Mouse (Mus musculus) ZHBTc4 (cell line): ENCODE measurements around the gene Arhgef18.

Source experiments
- DNase-seq: peaks from one replicate; pipeline ENCODE4 v3.0.0-alpha.2; 2011; ENCODE audit warnings: low read depth, low spot score

Gene Arhgef18

DNA sequence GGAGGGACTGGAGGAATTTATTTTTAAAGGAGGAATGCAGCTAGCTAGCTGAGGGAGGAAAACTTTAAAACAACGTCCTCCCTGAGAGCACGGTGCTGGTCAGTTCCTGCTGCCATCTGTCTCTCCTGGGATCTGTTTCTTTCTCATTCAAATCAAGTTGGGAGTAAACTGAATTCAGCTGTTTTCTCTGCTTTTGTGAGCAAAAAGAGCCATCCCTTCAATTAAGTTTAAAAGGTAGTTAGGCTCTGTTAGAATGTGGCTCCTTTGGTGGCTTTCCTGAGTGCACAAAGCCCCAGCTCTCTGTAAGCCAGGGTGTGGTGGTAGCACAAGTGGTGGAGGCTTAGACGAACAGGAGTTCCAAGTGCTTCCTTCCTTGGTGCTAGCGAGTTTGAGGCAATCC lies 2.4 kb downstream of the Arhgef18 start:
- peak; percentile 93 for DNase-seq

DNA sequence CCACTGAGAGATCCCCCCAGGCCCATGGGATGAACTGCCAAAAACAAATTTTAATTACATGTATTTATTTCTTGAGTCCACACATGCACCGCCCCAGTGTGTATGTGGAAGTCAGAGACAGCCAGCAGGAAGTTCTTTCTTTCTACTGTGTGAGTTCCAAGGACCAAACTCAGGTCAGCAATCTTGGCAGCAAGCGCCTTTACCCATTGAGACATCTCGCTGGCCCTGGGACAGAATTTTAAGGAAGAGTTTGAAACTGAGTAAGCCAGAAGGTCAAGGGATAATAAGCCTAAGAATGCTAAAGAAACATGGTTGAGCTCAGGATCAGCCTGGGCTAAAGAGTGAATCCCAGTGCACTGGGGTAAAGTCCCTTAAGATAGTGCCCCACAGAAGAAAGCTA lies 4.8 kb downstream of the Arhgef18 start:
- no peak for DNase-seq

DNA sequence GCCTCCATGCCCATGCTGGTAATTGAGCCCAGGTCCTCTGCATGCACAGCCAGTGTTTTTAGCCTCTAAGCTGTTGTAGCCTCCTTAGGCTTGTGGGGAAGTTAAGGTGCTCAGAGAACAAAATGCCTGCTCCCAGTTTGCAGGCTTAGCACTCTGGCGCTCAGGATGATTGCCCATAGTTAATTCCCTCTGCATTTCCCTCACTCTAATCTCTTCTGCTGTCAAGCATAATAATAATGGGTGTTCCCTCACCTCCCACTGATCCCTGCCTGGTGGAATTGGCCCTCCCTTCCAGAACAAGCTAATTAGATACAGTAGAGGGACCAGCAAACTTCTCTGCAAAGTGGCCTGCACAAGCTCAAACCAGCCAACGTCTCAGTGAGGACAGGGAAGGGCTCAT lies 7.7 kb downstream of the Arhgef18 start:
- peak; percentile 74 for DNase-seq

DNA sequence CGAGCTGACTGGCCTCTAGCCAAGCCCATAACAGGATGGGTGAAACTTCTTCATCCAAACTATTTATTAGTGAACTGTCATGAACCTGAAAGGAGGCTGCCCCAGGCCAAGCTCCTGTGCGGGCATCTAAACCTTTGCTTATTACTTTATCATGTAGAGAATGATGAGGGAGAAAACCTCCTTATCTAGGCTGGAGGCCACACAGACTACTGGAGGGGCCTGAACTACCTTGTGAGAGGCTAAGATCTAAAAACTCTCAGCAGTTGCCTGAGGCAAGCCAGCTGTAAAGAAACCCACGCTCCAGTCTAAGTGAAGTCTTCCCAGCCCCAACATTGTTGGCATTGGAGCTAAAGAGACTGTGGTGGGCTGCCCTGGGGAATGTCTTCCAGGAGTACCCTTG lies 14.6 kb downstream of the Arhgef18 start:
- no peak for DNase-seq

DNA sequence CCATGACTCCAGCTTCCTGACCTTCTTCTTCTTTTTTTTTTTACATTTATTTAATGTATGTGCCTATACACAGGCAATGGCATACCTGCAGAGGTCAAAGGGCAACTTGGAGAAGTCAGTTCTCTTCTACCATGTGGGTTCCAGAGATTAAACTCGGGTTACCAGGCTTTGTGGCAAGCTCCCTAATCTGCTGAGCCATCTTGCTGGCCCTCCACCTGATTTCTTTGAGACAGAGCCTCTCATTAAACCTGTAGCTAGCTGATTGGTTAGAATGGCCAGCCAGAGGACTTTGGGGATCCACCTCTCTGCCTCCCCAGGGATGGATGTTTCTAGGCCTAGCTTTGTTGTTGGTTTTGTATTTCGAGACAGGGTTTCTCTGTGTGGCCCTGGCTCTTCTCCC lies 18.3 kb downstream of the Arhgef18 start:
- DNase-seq: no peak

DNA sequence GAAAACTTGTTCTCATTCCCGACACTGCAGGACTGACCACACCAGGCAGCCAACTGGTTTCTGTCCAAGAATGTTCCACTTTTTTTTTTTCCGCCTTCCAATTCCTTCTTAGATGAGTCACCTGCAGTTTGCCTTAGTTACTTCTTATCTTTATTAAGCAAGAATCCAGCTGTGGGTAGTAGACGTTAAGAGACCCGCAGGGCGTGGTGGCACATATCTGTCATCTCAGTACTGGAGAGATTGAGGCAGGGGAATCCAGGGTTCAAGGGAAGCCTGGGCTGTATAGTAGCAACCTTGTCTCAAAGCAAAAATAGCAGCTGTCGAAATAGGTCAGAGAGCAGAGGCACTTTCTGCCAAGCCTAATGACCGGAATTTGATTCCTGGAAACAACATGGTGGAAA lies 19.1 kb downstream of the Arhgef18 start:
- no peak for DNase-seq

DNA sequence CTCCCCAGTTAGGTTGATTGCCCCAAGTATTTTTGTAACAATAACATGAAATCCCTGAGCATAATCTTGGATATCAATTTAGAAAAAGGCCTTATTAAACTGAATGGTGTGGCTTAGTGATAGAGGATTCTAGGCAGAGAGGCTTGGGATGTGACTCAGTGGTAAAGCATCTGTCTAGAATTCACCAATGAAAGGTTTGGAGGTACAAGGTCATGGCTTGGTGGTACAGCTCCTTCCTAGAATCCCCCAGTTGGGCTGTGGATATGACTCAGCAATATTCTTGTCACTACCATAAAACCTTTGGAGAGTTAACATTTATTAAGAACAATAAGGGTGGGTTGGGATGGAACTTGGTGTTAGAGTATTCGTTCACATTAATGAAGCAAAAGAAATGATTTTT lies 20.0 kb downstream of the Arhgef18 start:
- DNase-seq: no peak

DNA sequence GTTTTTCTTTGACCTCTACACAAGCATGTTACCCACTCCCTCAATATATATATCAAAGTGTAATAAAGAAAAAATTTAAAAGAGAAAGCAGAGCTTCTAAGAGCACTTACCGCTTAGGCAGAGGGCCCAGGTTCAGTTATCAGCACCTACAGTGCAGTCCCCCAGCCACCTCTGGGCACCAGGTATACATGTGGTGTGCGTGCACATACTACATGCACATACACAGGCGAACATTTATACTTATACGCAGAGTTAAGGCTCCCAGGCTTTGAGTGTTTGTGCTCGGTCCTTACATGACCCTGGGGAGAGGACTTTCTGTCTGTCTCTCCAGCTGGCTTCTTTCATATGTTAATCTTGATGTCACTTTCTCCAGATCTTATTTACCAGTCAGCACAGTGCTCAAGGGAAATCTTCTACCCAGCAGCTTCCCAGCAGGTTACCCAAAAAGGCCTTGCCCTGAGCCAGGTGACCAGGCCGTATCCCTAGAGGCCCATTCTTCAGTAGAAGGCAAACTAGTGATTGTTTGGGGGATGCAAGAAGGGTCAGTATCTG lies 21.9 kb downstream of the Arhgef18 start:
- peak; percentile 43 for DNase-seq

DNA sequence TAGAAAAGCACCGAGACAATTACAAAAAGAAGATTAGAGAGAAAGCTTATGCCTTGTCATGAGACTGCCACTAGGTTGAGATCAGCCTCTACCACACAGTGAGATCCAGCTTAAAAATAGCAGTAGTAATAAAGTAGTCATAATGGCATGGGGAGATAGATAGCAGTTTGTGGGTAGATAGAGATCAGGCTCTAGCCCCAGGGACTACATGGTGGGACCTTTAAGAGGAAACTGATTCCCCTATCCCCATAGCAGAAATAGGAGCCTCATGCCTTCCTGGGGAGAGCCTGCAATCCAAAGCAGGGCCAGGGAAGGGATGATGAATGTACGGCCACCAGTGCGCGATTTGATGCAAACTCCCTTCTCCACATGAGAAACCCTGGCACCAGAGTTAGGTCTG lies 22.5 kb downstream of the Arhgef18 start:
- no peak for DNase-seq

DNA sequence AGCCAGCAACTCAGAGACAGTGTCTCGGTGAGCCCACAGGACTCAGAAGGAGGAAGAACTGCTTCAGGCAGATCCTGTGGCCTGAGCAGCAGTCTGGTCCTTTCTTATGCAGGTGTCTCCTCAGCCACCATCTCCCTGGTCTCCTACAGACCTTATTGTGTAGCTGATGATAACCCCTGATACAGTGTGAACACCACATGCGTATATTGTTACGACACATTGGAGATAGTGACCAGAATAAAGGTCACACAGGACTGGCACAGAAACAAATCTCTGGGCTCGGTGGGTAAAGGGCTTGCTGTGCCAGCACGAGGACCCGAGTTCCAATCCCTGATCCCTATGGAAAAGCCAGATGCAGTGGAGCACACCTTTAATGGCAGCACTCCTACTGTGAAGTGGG lies 22.9 kb downstream of the Arhgef18 start:
- no peak for DNase-seq

DNA sequence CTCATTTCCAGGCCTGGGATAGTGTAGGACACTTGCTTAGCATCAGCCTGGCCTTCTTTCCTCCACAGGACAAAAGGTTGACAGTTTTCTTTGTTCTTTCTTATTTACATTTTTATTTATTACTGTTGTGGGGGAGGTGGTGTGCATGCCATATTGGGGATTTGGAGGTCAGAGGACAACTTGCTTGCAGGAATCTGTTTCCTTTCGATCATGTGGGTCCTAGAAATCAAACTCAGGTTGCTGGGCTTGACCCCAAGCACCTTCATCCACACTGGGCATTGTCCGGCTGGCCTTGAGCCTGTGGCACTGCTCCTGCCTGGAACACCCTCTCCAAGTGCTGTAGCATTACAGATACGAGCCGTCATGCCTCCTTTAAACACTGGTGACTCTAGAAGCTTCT lies 24.0 kb downstream of the Arhgef18 start:
- DNase-seq: peak; percentile 69

DNA sequence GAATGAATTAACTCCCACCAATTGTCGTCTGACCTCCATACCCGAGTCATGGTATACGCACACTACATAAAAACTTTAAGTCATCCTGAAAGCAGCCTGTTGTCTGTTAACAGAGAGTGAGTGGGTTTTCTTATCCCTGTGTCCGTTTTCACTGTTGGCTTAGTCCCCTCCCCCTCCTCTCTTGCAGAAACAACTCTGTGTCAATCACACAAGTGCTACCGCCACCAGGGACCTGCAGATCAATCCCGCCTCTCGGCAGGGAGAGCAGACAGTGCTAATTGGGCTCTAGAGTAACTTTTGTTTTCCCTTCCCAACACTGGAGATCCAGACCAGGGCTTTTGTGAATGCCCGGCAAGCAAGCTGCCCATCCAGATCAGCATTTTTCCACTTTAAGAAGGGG lies 24.6 kb downstream of the Arhgef18 start:
- peak; percentile 78 for DNase-seq

DNA sequence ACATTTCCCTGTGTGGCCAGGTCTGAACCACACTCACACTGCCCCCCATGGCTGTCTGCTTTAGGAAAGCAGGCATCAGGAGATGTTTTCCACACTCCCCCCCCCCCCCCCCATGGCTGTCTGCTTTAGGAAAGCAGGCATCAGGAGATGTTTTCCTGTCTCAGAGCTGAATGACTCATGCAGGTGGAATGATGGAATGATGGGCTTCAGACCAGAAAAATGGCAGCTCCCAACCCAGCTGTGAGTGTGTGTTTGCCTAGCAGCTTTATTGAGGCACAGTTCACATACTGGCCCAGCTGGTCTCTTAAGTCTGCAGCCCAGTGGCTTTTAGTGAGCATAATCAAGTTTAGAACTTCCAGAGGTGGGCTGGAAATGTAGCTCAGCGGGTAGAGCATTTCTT lies 25.3 kb downstream of the Arhgef18 start:
- DNase-seq: peak; percentile 40

DNA sequence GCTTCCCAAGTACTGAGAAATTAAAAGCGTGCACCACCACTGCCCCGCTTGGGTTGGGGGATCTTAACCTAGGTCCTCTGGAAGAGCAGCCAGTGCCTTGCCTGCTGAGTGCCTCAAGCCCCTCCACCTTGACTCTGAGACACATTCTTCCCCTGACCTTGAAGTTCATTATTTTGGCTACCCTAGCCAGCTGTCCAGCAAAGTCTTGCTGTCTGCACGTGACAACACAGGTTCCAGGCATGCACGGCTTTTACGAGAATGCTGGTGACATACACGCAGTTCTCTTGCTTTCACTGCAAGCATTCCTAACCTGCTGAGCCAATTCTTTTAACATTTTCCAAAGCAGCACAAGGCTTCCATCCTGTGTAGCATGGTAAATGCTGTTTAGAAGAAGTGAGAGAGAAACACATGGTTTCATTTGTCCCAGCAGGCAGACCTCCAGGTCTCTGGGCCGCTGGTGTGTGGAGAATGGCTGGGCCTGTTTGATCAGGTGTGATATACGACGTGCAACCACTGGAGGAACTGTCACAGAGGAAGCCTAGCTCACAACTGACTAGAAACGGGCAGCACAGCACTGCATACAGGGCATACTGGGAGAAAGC lies 27.4 kb downstream of the Arhgef18 start:
- DNase-seq: peak; percentile 40

DNA sequence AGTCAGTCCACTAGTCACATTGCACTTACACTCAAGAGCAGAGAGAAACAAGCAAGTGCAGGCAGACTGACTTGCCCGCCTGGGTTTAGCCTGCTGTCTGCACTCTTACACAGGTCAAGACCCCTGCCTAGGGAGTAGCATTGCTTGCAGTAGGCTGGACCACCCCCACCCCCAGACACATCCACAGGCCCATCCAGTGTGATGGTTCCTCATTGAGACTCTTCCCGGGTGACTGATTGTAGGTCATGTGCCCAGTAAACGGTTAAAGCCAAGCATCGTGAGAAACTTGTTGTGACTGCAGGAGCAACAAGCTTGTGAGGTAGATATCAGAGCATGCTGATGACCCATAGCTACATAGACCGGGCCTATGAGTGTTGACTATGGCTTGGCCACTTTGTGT lies 28.7 kb downstream of the Arhgef18 start:
- peak; percentile 52 for DNase-seq

DNA sequence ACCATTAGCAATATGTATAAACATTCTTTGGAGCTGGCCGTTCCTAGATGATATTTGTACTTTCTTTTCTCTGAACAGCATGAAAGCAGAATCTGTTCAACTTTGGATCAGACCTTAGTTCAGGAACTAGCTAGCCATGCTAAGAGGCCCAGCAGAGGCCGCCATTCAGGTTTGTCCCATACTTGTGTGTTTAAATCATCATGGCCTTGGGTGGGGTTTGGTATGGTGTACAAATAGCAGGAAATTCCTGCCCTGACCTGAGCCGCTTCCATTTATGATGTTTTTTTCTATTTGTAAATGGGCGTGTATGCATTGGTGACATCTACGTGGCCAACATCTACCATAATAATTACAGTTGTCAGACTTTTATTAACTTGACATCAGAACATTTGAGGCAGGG lies 32.4 kb downstream of the Arhgef18 start:
- DNase-seq: no peak

DNA sequence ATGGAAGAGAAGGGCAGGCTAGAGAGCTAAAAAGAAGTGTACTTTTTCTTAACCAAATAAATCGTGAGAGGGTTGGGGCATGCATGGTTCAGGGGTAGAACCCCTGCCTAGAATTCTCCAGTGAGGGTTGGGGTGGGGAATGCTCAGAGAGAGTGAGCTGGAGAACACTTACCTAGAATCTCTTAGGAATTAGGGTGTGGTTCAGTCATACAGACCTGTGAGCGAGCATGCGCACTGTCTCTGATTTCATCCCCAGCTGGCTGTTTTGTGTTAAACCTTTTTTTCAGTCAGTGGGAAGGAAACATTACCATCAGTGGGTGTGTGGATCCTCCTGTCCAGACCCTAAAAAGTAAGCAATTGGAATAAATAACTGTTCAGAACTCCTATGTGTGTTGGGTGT lies 33.4 kb downstream of the Arhgef18 start:
- peak; percentile 63 for DNase-seq

DNA sequence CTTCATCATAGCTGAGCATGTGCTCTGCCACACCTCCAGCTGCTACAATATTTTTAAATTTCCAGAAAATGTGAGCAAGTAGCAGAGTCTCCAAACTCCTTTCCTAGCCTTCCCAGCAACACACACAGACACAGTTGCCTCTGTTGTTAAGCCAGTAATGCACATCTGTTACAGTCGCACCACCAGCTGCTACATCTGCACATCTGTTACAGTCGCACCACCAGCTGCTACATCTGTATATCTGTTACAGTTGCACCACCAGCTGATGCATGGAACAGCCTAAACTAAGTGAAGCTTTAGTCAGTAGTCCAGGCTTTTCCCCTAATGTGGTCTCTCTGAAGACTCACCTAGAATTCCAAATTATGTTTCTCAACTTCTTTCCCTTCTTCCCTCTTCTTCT lies 35.6 kb downstream of the Arhgef18 start:
- DNase-seq: no peak

DNA sequence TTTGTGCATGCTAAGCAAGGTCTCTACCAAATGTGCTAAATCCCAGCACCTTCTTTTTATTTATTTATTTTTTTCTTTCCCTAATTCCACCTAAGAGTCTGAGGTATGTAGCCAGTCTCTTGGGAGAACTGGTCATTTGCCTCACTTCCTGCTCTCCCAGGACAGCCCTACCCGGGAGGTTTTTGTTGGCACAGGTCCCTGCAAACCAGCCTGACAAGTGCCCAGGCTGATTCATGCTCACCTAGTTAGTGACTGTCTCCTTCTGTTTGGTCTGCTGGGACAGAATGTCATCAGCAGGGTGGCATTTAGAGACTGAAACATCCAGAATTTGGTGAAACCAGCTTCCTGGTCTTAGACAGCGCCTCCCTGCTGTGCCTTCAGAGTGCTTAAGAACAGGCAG lies 37.2 kb downstream of the Arhgef18 start:
- DNase-seq: peak; percentile 38

DNA sequence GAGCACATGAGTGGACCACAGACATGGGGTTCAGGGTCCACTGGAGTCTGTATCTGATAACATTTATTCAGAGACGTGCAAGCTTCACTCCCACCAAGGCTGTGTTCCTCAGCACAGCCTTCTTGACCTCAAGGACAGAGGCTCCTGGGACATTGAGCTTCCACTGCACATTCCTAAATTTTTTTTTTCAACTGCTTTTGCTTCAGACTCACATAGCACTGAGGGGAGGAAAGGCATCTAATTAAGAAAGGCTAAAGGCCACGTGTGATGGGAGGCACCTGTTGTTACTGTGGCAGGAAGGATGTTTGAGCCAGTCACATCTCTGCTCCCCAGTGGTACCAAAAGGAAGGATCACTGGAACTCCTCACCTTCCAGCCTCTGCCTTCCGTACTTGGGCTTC lies 38.3 kb downstream of the Arhgef18 start:
- no peak for DNase-seq

DNA sequence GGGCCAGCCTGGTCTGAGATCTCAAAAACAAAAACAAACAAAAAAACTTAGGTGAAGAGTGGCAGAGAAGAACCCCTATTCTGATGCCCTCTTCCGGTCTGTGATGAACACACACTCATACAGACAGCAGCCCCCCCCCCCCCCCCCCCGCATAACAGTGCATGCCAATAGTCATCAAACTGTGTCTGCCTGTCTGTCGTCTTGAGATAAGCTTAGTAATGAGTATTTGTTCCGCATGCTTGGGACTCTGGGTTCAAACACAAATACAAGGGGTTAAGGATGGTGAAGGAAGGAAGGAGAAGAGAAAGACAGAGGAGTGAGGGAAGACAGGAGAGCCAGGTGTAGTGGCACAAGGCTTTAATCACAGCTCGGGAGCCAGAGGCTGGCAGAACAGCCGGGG lies 43.7 kb downstream of the Arhgef18 start:
- no peak for DNase-seq

DNA sequence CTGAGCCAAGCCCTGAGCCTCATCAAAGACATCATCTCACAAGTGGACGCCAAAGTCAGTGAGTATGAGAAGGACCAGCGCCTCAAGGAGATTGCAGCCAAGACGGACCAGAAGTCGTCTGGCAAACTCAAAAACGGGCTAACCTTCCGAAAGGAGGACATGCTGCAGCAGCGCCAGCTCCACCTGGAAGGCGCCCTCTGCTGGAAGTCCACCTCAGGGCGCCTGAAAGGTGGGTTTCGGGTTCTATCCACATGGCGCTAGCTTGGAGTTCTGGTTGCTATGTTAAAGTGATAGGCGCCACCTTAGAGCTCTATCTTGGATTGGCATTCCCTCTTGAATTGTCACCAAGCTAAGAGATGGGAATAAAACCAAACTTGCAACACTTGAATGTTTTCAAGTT lies 46.7 kb downstream of the Arhgef18 start:
- peak; percentile 78 for DNase-seq

DNA sequence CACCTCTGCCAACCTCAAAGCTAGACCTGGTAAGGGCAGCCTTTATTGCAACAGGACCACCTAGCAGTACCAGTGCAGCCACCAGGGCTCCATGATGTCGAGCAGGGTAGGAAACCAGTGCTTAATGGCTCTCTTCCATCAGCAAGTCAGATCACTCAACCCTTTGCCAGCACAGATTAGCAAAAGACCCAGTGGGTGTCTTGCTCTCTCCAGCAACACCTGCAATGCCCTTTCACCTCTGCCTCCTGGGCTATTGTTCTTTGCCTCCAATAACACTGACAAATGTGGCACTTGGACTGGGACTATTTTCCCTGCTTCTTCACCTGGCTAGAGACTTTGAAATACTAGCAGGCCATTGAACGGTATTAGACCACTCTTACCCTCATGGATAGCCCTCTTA lies 56.4 kb downstream of the Arhgef18 start:
- no peak for DNase-seq

DNA sequence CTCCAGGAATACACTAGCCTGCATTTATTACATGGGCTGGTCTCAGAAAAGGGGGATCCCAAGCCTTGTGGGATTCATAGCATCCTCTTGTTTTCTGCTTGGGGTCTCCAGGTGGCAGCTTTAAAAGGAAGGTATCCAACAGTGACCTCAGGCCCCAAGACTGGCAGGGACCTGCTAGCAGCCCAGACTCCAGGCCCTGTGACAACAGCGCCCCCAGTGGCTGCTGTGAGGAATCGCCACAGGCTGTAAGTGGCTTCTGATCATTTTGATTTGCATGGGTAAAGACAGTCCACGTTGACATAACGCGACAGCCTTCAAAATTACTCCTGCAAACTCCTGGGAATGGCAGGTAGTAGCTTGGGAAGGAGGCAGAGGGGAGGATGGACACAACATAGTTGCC lies 57.9 kb downstream of the Arhgef18 start:
- peak; percentile 81 for DNase-seq
